Mouse (Mus musculus): Measurements from ENCODE around the gene Tnfrsf21.

The Tnfrsf21 gene

DNA sequence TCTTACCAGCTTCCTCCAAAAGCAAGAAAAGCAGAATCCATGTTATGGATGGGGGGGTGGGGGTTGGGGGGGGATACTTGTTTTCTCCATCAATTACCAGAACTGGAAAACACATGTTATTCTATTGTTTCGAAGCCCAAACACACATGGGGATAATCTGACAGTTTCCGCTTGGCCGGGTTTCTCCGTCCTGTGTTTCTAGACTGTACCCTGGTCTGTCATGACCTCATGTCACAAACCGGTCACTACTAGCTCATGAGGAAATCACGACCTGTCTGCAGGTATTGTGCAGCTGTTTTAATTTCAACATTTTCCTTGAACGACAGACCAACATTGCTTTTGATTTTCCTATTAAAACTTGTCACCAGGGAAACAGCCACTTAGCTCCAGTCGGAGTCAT, 58.7 kb downstream of the Tnfrsf21 start:
- ATAC-seq (ENCODE audit: insufficient number of reproducible peaks, low FRiP score, low TSS enrichment): no peak

DNA sequence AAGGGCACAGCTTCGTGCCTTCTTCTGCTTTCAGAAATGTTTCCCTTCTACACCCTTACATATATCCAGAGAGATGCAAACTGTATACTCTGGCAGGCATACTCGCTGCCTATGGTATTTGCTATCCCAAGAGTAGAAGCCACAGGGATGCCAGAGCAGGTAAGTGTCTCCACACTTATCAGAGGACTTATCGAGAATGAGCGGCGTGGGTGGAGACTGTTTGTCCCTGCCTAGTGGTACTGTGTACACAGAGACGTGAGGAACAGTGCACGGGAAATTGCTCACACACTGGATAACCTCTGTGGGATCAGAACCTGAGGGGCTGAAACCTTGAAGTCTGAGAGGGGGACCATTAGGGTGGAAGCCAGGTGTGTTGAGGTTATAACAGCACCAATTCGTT, 59.6 kb downstream of the Tnfrsf21 start:
- no peak for ATAC-seq (ENCODE audit: insufficient number of reproducible peaks, low FRiP score, low TSS enrichment)

DNA sequence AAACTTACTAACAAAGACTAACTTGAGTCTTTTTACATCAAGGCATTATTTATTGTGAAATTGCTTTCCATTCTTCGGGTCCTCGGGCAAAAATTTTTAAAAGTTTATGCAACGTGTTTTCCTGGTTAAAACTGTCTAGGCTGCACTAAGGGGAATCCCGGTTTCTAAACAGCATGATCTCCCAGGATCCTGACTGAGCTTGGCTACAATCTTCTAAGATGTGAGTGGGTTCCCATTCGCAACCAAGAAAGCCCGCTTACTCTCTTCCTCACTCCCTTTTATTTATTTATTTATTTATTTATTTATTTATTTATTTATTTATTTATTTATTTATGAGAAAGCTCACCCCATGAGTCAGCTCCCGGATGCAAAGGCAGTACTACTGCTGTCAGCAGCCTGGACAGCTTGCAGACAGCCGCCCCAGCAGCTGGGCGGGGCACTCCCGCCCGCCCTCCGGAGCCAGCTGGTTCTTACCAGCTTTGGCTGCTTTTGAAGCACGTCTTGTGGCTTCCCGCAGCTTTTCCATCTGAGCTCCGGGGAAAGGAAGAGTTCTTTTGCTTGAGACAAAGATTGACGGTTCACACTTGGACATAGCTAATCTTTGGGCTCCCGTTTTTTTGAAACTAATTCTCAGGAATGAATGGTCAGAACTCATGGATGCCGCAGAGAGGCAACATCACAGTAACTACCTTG, 60.6 kb downstream of the Tnfrsf21 start:
- ATAC-seq (ENCODE audit: insufficient number of reproducible peaks, low FRiP score, low TSS enrichment): peak; percentile 58

DNA sequence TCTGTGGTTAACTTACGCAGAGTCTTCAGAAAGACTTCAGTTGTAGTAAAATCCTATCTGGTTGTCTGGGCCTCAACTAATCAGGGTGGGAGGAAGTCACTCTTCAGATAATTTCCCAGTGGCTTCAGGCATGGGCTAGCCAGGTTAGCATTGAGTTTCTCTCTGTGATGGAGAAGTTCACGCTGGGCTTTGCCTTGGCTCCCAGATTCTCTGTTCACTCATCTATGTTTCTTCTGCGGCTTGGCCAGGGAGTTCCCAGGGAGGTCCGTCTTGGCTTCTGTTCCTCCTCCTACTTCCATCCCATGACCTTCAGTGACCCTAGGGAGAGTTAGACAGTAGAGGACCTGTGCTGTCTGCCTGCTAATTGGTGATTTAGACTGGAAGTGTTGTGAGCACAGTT, 61.2 kb downstream of the Tnfrsf21 start:
- ATAC-seq (ENCODE audit: insufficient number of reproducible peaks, low FRiP score, low TSS enrichment): 0 out of 2 replicates have a peak, but pooled peaks have one; percentile 3

DNA sequence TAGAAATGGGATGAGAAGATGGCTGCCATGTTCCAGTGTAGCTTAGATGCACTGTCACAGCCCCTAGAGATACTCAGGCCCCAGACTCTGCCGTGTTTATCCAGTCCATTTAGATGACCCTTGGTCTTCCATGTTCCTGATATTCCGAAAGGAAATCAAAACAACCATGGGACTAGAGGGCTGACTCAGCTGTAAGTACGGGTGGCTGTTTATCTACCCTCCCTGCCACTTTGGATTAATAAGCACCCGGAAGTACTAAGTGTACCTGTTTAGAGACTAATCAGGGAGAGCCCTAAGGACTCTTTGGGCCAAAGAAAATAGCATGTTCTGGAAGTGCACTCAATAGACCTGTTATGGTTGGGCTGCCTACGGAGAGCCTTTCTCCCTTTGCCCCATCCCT, 64.9 kb downstream of the Tnfrsf21 start:
- no peak for ATAC-seq (ENCODE audit: insufficient number of reproducible peaks, low FRiP score, low TSS enrichment)

DNA sequence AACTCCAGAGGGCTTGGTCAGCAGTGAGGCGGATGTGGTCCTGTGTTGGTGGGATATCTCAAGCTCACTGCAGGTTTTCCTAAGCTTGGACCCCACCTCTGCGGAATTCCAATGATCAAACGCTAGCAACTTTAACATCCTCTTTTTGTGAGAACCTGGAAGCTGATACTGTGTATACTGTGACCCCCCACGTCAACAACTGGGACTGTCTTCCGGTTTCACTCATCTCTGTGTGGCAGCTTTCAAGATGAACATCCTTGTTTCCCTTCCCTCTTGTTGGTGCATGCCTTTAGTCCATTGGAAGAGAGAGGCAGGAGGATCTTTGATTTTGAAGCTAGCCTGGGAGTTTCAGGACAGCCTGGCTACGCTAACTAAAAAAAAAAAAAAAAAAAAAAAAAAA, 73.1 kb downstream of the Tnfrsf21 start:
- ATAC-seq (ENCODE audit: insufficient number of reproducible peaks, low FRiP score, low TSS enrichment): no peak

DNA sequence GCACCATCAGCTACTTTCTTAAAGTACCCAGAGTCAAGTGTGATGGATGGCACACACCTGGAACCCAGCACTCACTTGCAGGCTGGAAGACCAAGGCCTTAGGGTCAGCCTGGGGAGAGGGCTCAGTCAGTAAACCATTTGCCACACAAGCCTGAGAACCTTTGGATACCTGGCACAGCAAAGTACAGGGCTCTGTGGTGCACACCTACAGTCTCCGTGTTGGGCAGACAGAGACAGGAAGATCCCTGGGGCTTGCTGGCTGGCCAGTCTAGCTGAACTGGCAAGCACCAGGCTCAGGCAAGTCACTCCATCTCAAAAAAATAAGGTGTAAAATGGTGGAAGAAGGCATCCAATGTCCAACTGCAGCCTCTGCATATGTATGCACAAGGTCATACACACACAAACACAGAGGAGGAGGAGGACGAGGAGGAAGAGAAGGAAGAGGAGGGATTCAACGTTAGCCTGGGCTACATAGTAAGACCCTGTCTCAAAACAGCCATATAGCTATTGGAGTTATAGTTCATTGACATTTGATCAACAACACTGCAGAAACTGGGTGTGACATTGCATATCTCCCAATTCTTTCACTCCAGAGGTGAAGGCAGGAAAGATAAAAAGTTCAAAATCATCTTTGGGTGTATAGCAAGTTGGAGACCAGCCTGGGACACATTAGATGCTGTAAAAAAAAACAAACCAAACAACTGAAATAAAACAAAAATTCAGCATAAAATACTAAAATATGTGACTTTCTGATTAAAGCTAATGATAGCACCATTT, 74.8 kb downstream of the Tnfrsf21 start:
- ATAC-seq (ENCODE audit: insufficient number of reproducible peaks, low FRiP score, low TSS enrichment): no peak

DNA sequence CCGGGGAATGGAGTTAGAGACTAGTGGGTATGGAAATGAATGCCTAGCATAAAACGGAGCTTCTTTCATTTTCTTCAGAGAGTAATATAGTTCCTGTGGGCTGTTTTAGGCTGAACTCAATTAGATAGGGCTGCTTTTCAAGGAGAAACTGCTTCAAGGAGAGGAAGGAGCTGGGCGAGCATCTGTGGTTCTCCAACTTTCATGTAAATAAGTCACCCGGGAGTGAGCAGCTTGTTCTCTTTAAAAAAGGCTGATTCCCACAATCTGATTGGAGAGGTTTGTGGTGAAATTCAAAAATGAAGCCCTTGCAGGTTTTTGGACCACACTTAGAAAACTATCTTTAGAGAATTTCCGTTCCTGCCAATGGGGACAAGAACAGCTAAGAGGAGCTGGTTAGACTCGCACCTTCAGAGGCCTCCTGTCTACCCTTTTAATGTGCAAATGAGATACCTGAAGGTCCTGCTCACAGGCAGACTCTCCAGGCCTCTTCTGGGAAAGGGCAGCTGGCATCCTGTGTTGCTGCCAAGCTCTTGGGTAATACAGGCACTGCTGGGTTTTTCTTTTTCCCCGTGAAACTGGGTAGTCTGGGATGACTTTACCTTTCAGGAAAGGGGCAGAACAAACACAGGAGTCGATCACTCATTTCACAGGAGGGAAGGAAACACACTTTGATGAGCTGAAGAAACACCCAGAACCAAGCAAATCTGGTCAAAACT, 76.1 kb downstream of the Tnfrsf21 start:
- no peak for ATAC-seq (ENCODE audit: insufficient number of reproducible peaks, low FRiP score, low TSS enrichment)

DNA sequence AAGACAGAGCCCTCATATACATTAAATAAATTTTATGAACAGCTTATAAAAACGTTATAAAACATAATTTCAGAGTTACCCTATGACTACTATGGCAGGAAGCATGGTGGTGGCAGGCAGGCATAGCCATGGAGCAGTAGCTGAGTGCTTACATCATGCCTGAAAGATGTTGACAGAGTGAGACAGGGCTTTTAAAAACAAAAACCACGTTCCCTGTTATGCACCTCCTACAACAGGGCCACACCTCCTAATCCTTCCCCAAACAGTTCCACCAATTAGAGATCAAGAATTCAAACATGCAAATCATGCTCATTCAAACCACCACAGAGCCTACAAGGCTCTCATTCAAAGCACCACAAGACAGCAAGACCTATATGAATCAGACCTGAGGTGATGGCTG, 77.9 kb downstream of the Tnfrsf21 start:
- ATAC-seq (ENCODE audit: insufficient number of reproducible peaks, low FRiP score, low TSS enrichment): no peak

DNA sequence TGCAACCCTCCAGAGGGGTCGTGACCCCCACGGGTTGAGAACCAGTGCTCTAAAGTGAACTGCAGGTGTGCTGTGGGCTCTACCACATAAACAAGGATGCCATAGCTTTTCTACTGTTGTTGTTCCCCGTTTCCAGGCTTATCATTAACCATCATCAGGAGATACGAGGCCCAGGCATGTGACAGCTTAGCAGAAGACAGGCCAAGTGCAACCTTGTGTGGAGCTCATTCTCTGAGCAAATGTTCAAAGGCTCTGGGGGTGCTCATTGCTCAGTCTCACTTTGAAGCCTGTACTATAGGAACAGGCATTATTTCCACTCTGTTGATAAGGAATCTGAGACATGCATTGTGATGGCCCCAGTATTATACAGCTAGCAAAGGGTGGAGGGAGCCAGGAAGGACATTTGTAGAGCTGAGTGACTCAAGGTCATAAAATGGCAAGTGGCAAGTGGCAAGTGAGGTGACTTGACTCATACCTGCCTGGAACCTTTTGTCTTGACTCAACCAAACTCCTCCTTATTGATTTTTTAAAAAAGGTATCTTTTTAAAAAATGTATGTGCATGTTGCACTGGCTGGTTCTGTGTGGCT, 80.8 kb downstream of the Tnfrsf21 start:
- ATAC-seq (ENCODE audit: insufficient number of reproducible peaks, low FRiP score, low TSS enrichment): no peak

DNA sequence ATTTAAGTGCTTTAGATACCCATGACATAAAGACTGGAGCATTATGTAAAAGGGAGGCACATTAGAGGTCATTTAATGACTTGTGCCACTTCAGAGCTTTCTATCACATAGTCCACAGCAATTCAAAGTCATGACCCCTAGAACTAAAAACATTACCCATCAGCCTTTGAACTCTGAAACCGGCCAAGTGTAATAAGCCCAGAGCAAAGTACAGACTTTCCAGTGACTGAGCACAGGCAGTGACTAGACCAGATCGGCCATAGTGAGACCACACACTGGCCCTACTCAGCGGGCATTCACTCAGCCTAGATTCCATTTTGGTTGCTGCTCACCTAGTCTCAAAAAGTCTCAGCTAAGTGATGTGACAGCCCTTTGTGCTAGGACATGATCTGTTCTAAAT, 89.8 kb downstream of the Tnfrsf21 start:
- ATAC-seq (ENCODE audit: insufficient number of reproducible peaks, low FRiP score, low TSS enrichment): no peak

DNA sequence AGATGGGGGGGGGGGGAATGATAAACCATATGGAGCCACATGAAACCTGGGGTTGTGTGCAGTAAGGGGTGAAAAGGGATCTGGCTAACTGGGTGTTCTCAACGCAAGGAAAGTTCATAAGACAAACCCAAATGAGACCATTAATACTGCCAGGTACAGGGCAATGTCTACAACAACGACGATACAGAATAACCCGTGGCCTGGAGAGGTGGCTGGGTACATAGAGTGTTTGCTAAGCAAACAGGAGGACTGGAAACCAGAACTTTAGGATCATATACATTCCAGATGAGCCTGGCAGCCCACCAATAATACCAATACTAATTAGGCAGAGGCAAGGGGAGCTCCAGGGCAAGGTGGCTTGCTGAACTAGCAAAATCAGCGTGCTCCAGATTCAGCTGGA, 91.0 kb downstream of the Tnfrsf21 start:
- no peak for ATAC-seq (ENCODE audit: insufficient number of reproducible peaks, low FRiP score, low TSS enrichment)

DNA sequence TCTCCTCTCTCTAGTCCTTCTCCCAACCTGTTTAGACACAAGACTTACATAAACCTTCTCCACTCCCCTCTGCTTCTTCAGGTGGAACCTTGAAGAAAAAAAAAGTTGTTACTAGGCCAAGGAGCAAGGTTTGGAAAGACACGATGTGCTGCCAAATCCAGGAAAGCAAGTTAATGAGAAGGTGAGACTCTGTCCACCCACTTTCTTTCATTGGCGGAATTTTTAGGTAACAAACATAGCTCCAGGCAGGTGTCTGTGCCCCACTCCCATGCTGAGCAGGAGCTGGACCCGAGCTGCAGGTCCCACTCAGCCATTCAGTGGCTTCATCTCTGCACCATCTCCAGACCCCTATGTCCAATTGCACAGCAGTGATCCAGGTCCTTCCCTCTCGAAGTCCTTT, 93.1 kb downstream of the Tnfrsf21 start:
- no peak for ATAC-seq (ENCODE audit: insufficient number of reproducible peaks, low FRiP score, low TSS enrichment)

DNA sequence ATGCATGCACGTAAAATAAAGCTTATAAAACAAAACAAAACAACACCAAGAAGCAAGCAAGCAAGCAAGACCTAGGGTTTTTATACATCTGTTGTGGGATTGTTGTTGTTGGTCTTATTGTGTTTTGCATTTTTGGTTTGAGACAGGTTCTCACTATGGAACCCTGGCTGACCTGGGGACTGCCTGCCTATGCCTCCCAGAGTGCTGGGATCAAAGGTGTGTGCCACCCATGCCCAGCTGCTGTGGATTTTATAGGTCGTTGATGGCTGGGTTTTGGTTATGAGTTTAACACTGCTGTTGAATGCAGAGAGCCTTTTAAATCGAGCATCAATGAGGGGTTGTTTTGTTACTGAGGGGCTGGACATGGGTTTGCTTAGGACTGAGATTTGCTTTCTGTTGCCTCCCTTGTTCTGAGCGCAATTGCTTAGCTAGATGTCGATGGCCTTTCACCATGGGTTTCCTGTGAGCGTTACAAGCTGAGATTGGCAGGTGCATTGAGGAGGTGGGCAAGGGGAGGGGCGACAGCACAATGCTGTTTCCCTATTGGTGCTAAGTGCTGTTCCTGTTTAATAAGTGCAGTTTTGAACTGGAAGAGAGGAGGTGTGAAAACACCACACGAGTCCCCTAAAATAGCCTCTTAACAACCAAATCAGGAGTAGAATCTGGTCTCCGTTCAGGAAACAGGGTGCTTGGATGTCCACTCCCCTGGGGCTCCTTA, 94.0 kb downstream of the Tnfrsf21 start:
- ATAC-seq (ENCODE audit: insufficient number of reproducible peaks, low FRiP score, low TSS enrichment): no peak

DNA sequence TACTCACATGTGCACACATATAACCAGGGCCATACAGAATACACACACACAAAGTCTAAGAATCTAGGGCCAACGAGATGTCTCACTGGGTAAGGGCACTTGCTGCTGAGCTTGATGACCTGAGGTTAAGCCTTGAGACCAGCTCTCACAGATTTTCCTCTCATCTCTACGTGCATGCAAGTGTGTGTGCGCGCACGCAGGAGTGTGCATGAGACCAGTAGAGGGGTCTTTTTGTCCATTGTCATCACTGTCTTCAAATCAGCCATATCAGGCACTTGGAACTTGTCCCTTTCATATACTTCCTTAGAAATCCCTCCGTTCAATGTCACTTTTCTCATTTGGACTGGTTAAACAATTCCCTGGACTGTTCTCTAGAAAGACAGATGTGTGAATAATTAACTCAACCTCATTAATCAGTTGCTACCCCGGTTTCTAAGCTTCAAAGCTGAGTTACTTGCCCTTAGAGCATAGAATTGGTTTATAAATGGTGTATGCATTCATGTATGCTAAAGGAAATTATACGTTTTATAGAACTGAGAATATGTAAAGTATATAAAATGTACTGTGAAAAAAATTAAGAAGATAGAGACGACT, 97.1 kb downstream of the Tnfrsf21 start:
- no peak for ATAC-seq (ENCODE audit: insufficient number of reproducible peaks, low FRiP score, low TSS enrichment)

DNA sequence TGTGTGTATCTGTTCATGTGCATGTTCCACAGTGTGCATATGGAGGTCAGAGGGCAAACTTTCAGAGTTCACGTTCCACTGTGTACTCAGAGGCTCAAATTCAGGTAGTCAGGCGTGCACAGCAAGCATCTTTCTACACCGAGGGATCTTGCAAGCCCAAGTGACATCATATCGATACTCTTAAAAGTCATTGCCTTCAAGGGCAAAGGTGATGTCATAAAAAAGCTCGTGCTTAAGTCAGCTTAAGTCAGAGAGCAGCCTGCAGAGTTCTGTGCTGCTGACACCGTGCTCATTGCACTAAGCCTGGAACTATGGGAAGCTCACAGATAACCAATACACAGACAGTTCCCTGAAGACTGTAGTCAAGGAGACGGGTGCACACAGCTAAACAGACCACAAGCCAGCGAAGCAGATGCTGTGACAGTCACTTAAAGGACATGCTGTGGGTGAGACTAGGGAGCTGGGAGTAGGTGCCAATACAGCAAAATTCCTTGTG, 97.8 kb downstream of the Tnfrsf21 start:
- ATAC-seq (ENCODE audit: insufficient number of reproducible peaks, low FRiP score, low TSS enrichment): no peak

DNA sequence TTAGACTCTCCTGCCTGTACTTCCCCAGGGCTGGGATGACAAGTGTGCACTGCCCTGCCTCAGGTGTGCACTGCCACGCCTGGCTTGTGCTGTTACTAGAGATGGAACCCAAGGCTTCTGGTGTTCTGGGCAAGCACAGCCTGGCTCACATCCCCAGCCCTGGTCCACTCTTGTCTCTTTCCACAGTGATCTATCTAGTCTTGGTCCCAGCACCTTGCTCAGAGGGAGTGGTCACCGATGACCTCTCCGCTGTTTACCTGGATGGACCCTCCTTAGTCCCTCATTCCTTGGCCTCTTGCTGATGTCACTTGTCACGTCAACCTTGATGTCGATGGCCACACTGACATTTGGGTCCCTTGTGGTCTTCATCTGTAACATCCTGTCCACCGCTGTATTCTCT, 98.6 kb downstream of the Tnfrsf21 start:
- no peak for ATAC-seq (ENCODE audit: insufficient number of reproducible peaks, low FRiP score, low TSS enrichment)

DNA sequence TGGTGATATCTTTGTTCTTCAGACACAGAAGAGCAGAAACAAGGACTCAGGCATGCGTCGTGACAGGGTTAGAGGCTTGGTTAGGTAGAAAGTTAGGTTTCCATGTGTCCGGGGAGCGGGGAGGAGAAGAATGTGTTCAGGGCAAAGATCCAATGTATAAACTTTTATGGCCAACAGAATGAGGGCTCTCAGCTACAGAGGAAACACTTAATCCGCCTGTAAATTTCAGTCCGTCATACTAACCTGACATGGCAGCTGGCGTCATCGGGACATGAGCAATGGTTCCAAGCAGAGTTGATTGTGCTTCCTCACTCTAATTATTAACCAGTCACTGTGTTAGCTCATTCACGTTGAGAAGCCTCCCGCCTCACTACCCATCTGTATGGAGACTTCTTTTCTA, 100.4 kb downstream of the Tnfrsf21 start:
- no peak for ATAC-seq (ENCODE audit: insufficient number of reproducible peaks, low FRiP score, low TSS enrichment)

DNA sequence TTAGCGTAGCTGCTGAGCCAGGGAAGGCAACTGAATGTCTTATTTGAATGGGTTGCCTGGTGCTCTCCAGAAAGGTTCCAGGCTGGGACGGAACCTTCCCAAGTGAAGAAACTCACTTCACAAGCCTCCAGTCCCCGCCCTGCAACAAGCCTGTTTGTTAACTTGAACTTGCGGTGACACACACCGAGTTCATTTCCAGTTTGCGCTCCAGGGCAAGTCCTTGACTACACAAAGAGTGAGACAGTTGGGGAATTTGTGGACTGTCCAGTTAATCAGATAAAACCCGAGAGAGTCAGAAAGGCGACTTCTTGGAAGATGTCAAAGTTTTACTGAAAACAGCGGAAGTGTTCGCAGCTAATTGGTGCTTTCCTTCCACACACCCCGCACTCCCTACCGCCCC, 103.1 kb downstream of the Tnfrsf21 start:
- no peak for ATAC-seq (ENCODE audit: insufficient number of reproducible peaks, low FRiP score, low TSS enrichment)

DNA sequence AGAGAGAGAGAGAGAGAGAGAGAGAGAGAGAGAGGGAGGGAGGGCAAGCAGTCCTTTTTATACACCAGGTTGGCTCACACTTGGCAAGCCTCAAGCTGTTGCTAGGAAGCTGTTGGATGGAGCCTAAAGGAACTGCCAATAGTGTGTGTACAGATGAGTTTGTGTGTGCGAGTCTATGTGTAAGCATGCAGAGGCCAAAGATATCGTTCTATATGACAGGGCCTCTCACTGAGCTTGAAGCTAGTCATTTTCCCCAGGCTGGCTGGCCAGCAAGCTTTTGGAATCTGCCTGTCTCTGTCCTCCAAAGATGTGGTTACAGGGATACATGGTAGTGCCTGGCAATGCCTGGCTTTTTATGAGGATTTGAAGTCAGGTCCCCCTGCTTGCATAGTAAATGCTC, 104.7 kb downstream of the Tnfrsf21 start:
- ATAC-seq (ENCODE audit: insufficient number of reproducible peaks, low FRiP score, low TSS enrichment): no peak
